Mouse (Mus musculus): ENCODE results near the gene Otx2. TPM values are rescaled to one million over a fixed set of nuclear protein-coding genes. Genes with fewer than 3 reads are reported as not detected.

The Otx2 gene
- polyA plus RNA-seq (2015; fragmentation: Nextera tagmentation; extraction: Ambion mirVana): not detected in 2 replicates

DNA sequence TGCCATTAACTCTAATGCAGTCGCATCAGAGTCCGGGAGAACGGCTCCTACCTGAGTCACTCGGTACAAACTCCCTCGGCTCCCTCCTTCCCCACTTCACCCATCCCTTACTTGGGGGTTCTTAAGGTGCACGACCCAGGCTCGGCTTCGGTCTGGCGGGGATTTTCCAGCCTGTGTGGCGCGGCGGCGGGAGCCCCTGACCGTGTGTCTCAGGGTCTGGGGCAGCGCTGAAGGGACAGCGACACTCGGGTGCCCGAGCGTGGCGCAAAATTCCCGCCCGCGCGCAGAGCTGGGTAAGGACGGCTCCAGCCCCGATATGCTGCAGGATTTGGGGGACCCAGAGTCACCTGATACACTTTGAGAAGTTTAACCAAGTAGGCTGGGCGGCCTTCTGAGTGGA, at the start of gene Otx2:
Gene Otx2 (minus strand): TSS at position 279 of the 400 bp plus-strand sequence.
- Histone ChIP-seq H3K27ac (ENCODE audit: low read depth) (no peak within 1 kb of the TSS), H3K27me3 (ENCODE audit: insufficient read depth, low read length) (peaks cover 72% of the 10 kb centered on the region), H3K9me3 (ENCODE audit: low read length) (no peaks in the 10 kb centered on the region), H3K9ac (replicated peaks) (no peak within 1 kb of the TSS), H3K4me2 (ENCODE audit: low read depth, low read length) (no peak within 1 kb of the TSS), H3K4me3 (ENCODE audit: low read depth, low read length) (no peak within 1 kb of the TSS), H3K36me3 (replicated peaks; ENCODE audit: insufficient read depth, low read length) (no peaks in the 10 kb centered on the region), H3K4me1 (ENCODE audit: insufficient read depth) (no peaks in the 10 kb centered on the region)
- 2% methylated on average over 27 of the region's 27 CpGs for WGBS (ENCODE audit: insufficient replicate concordance)
- TF ChIP-seq EP300 (IDR thresholded peaks at IDR 0.05; ENCODE audit: low read depth) (no peak), CTCF (IDR thresholded peaks at IDR 0.05; ENCODE audit: low read depth) (no peak)
- no peak for ATAC-seq
- no peak for DNase-seq

DNA sequence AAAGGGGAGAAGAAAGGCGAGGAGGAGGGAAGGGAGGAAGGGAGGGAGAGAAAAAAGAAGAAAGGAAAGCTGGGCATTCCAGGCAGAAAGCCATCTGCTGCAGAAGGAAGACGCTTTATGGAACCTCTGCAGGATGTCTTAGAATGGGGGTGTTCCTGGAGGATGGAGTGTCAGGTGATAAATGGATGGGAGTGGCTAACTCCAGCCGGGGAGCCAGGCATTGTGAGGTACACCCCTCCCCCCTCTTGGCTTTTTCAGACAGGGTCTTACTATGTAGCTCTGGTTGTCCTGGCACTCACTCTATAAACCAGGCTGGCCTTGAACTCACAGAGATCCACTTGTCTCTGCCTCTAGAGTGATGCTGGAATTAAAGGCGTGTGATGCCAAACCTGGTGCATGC, 49.1 kb upstream of the Otx2 start:
- Histone ChIP-seq H3K4me3 (ENCODE audit: low read depth, low read length) (no peak overlapping the region), H3K27me3 (ENCODE audit: insufficient read depth, low read length) (no peaks in the 10 kb centered on the region), H3K4me2 (ENCODE audit: low read depth, low read length) (no peak overlapping the region), H3K27ac (ENCODE audit: low read depth) (no peak overlapping the region), H3K9me3 (ENCODE audit: low read length) (no peaks in the 10 kb centered on the region), H3K9ac (replicated peaks) (no peak overlapping the region), H3K4me1 (ENCODE audit: insufficient read depth) (no peaks in the 10 kb centered on the region), H3K36me3 (replicated peaks; ENCODE audit: insufficient read depth, low read length) (no peaks in the 10 kb centered on the region)
- 48% methylated on average over 4 of the region's 4 CpGs for WGBS (ENCODE audit: insufficient replicate concordance)
- DNase-seq: no peak
- no peak for ATAC-seq
- TF ChIP-seq CTCF (IDR thresholded peaks at IDR 0.05; ENCODE audit: low read depth) (no peak), EP300 (IDR thresholded peaks at IDR 0.05; ENCODE audit: low read depth) (no peak)

GRCm38 (mm10) chr14:48719296-48719695, 45.7 kb upstream of the Otx2 start:
- no peaks in the 10 kb centered on the region for H3K36me3 ChIP-seq (replicated peaks; ENCODE audit: insufficient read depth, low read length)
- H3K9me3 ChIP-seq (ENCODE audit: low read length): no peaks in the 10 kb centered on the region
- no peak overlapping the region for H3K27ac ChIP-seq (ENCODE audit: low read depth)
- 59% methylated on average over 3 of the region's 3 CpGs for WGBS (ENCODE audit: insufficient replicate concordance)
- H3K27me3 ChIP-seq (ENCODE audit: insufficient read depth, low read length): no peaks in the 10 kb centered on the region
- H3K4me2 ChIP-seq (ENCODE audit: low read depth, low read length): no peak overlapping the region
- no peak for DNase-seq
- H3K4me3 ChIP-seq (ENCODE audit: low read depth, low read length): no peak overlapping the region
- TF ChIP-seq CTCF (IDR thresholded peaks at IDR 0.05; ENCODE audit: low read depth) (no peak), EP300 (IDR thresholded peaks at IDR 0.05; ENCODE audit: low read depth) (no peak)
- H3K9ac ChIP-seq (replicated peaks): no peak overlapping the region
- ATAC-seq: no peak
- H3K4me1 ChIP-seq (ENCODE audit: insufficient read depth): no peaks in the 10 kb centered on the region

- H3K4me2 ChIP-seq (ENCODE audit: low read depth, low read length): no peak overlapping the region
- ATAC-seq (no peak), DNase-seq (no peak)
- H3K27ac ChIP-seq (ENCODE audit: low read depth): no peak overlapping the region
- no peak overlapping the region for H3K4me3 ChIP-seq (ENCODE audit: low read depth, low read length)
- no peaks in the 10 kb centered on the region for H3K9me3 ChIP-seq (ENCODE audit: low read length)
- H3K9ac ChIP-seq (replicated peaks): no peak overlapping the region
- H3K4me1 ChIP-seq (ENCODE audit: insufficient read depth): no peaks in the 10 kb centered on the region
- H3K27me3 ChIP-seq (ENCODE audit: insufficient read depth, low read length): no peaks in the 10 kb centered on the region
- TF ChIP-seq CTCF (IDR thresholded peaks at IDR 0.05; ENCODE audit: low read depth): no peak
- no peak for TF ChIP-seq EP300 (IDR thresholded peaks at IDR 0.05; ENCODE audit: low read depth)
- H3K36me3 ChIP-seq (replicated peaks; ENCODE audit: insufficient read depth, low read length): no peaks in the 10 kb centered on the region
- 53% methylated on average over 8 of the region's 8 CpGs for WGBS (ENCODE audit: insufficient replicate concordance)
Measured at GRCm38 (mm10) chr14:48717632-48718279, 44.1 kb upstream of the Otx2 start.

DNA sequence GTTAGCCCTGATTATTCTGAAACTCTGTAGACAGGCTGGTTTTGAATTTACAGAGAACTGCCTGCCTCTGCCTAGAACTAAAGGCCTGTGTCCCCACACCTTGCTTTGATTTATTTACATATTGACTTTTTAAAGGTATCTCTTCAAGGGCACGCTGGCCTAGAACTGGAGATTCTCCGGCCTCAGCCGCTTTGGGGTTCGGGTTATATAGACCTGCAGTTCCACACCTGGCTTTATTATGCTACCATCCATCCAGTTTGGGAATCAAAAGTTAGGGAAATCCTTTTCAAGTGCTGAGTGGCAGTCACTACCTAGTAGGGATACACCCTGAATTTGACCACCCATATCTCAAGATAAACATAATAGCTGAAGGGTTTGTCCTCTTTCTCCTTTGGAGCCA, 42.8 kb upstream of the Otx2 start:
- no peaks in the 10 kb centered on the region for H3K4me1 ChIP-seq (ENCODE audit: insufficient read depth)
- no peak for TF ChIP-seq CTCF (IDR thresholded peaks at IDR 0.05; ENCODE audit: low read depth)
- TF ChIP-seq EP300 (IDR thresholded peaks at IDR 0.05; ENCODE audit: low read depth): no peak
- H3K4me2 ChIP-seq (ENCODE audit: low read depth, low read length): no peak overlapping the region
- H3K27ac ChIP-seq (ENCODE audit: low read depth): no peak overlapping the region
- no peak overlapping the region for H3K9ac ChIP-seq (replicated peaks)
- 80% methylated on average over 4 of the region's 4 CpGs for WGBS (ENCODE audit: insufficient replicate concordance)
- DNase-seq (no peak), ATAC-seq (no peak)
- H3K36me3 ChIP-seq (replicated peaks; ENCODE audit: insufficient read depth, low read length): no peaks in the 10 kb centered on the region
- H3K27me3 ChIP-seq (ENCODE audit: insufficient read depth, low read length): no peaks in the 10 kb centered on the region
- no peaks in the 10 kb centered on the region for H3K9me3 ChIP-seq (ENCODE audit: low read length)
- no peak overlapping the region for H3K4me3 ChIP-seq (ENCODE audit: low read depth, low read length)

DNA sequence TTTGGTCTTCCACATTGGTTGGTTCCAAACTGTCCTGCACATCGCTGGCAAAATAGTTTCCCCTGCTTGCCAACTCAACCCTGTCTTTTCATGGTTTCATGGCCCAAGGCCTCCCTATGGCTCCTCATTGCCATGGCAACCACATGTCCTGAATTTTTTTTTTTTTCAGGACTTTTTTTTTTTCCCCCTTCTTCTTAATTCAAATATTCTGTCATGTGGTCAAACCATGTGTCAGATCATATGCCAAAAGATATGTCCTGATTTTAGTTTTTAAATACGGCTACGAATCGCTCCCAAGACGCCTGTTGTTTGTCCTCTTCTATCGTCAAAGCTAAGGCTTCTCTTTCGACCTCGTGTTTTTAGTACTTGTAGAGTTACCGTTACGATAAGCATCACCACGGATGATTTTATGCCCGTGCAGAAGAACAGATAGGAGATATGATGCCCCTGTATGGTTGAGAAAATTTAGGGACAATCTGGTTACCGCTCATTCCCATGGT, 37.3 kb upstream of the Otx2 start:
- no peak overlapping the region for H3K4me3 ChIP-seq (ENCODE audit: low read depth, low read length)
- DNase-seq: no peak
- no peak overlapping the region for H3K27ac ChIP-seq (ENCODE audit: low read depth)
- WGBS (ENCODE audit: insufficient replicate concordance): 80% methylated on average over 13 of the region's 13 CpGs
- no peak for ATAC-seq
- H3K4me1 ChIP-seq (ENCODE audit: insufficient read depth): no peaks in the 10 kb centered on the region
- peaks cover 4% of the 10 kb centered on the region for H3K27me3 ChIP-seq (ENCODE audit: insufficient read depth, low read length)
- H3K9ac ChIP-seq (replicated peaks): no peak overlapping the region
- H3K4me2 ChIP-seq (ENCODE audit: low read depth, low read length): no peak overlapping the region
- H3K9me3 ChIP-seq (ENCODE audit: low read length): no peaks in the 10 kb centered on the region
- H3K36me3 ChIP-seq (replicated peaks; ENCODE audit: insufficient read depth, low read length): no peaks in the 10 kb centered on the region
- TF ChIP-seq EP300 (IDR thresholded peaks at IDR 0.05; ENCODE audit: low read depth) (no peak), CTCF (IDR thresholded peaks at IDR 0.05; ENCODE audit: low read depth) (no peak)

All from liver, postnatal 0 days (tissue).